Mouse (Mus musculus) forebrain, embryonic 14.5 days (tissue): ENCODE measurements around the gene Acp6. TPM values are rescaled to one million over a fixed set of nuclear protein-coding genes. Genes with fewer than 3 reads are reported as not detected.
A peak's percentile ranks its signal among the peaks of the same experiment; 100 is the strongest.

ENCODE experiments used
- ATAC-seq: fragments of 200-750 bp; cut with Nextera tagmentation; 2 replicates; pipeline ENCODE4 v1.8.0; 2017; ENCODE audit warnings: mild to moderate bottlenecking, moderate library complexity
- DNase-seq: peaks from one replicate; pipeline ENCODE4 v3.0.0-alpha.2; 2015; ENCODE audit warnings: low spot score
- H3K27ac ChIP-seq: fragments of 300-500 bp; sonication (generic); 2 replicates; pipeline ENCODE4 v1.5.1; 2014; ENCODE audit warnings: low read depth, mild to moderate bottlenecking, control low read depth, low read length, moderate library complexity
- H3K27me3 ChIP-seq: fragments of 300-500 bp; sonication (generic); replicated peaks from 2 replicates; pipeline ENCODE4 v1.6.1; 2014; ENCODE audit warnings: low read length, control low read depth, mixed read lengths; ENCODE audit not compliant: control insufficient read depth, insufficient read depth
- H3K36me3 ChIP-seq: fragments of 300-500 bp; sonication (generic); 2 replicates; pipeline ENCODE4 v1.6.1; 2014; ENCODE audit warnings: low read length, control low read depth; ENCODE audit not compliant: control insufficient read depth, insufficient read depth
- H3K4me1 ChIP-seq: fragments of 300-500 bp; sonication (generic); 2 replicates; pipeline ENCODE4 v1.6.1; 2014; ENCODE audit warnings: antibody characterized with exemption, low read length, control low read depth; ENCODE audit not compliant: control insufficient read depth, insufficient read depth
- H3K4me2 ChIP-seq: fragments of 300-500 bp; sonication (generic); 2 replicates; pipeline ENCODE4 v1.6.1; 2014; ENCODE audit warnings: mild to moderate bottlenecking, control low read depth, low read length
- H3K4me3 ChIP-seq: fragments of 300-500 bp; sonication (generic); 2 replicates; pipeline ENCODE4 v1.5.1; 2014; ENCODE audit warnings: low read depth, low read length, control low read depth
- H3K9ac ChIP-seq: fragments of 300-500 bp; sonication (generic); 2 replicates; pipeline ENCODE4 v1.6.1; 2014; ENCODE audit warnings: mild to moderate bottlenecking, low read length, control low read depth, moderate library complexity
- H3K9me3 ChIP-seq: fragments of 300-500 bp; sonication (generic); replicated peaks from 2 replicates; pipeline ENCODE4 v1.6.1; 2016; ENCODE audit warnings: low read length, control low read depth, mixed read lengths; ENCODE audit not compliant: control insufficient read depth
- WGBS: fragments of 180-500 bp; shearing (Covaris S2); extraction: QIAGEN DNeasy Blood & Tissue Kit; methylation state at CpG from one replicate; pipeline ENCODE4 v1.1.7; 2014; 5-methylcytosine and 5-hydroxymethylcytosine counted together
- polyA plus RNA-seq: library from polyadenylated mRNA; unstranded; fragments of >200 nt; fragmentation: Nextera tagmentation; extraction: Ambion mirVana; gene quantifications from 2 replicates; pipeline ENCODE4 v1.2.1, GENCODE M21; 2014

The Acp6 gene
- polyA plus RNA-seq, 1 experiment from 2014 or later, result 15.6 TPM

DNA sequence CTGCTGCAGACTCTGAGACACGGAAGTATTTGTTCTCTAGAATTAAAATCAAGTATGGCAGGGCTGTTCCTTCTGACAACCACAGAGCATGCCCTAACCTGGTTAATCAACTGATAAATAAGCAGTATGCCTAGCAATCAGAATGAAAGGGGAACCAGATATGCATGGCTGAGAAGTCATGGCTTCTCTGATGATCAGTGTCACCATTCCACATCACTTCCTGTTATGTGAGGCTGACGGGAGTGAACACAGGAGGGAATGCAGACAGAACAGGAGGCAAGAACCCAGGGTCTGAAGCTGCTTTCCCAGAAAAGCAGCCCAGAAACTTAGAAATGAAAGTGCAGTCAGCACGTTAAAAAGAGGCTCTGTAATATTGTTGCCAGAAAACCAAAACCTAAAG lies 47.9 kb downstream of the Acp6 start:
- DNase-seq, result no peak
- no peak for ATAC-seq

DNA sequence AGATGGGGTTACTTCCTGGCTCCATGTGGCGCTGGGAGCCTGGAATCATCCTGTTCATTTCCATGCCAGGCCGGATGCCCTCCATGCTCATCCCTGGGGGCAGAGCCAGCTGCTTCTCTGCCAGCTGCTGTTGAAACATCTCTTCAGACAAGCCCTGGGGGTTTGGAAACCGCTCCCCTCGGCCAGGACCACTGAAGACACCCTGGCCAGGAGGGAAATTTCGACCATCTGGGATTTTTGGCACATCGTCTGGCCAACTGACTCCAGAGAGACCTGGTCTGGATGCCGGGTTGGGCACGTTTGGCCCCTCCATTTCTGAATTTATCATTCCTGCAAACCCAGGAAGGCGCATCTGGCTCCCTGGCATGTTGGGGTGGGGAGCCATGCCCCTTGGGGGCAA lies 50.8 kb downstream of the Acp6 start:
- no peak overlapping the region for H3K9ac ChIP-seq

More for the DNA sequence above, 47.9 kb downstream of the Acp6 start:
- H3K4me1 ChIP-seq, result no peaks in the 10 kb centered on the region
- H3K9me3 ChIP-seq, result no peaks in the 10 kb centered on the region
- H3K36me3 ChIP-seq, result peaks cover 95% of the 10 kb centered on the region
- H3K4me3 ChIP-seq, result no peak overlapping the region
- H3K4me2 ChIP-seq, result no peak overlapping the region
- no peak overlapping the region for H3K9ac ChIP-seq
- 83% methylated on average over 3 of the region's 3 CpGs for WGBS
- H3K27ac ChIP-seq, result no peak overlapping the region
- H3K27me3 ChIP-seq, result no peaks in the 10 kb centered on the region

DNA sequence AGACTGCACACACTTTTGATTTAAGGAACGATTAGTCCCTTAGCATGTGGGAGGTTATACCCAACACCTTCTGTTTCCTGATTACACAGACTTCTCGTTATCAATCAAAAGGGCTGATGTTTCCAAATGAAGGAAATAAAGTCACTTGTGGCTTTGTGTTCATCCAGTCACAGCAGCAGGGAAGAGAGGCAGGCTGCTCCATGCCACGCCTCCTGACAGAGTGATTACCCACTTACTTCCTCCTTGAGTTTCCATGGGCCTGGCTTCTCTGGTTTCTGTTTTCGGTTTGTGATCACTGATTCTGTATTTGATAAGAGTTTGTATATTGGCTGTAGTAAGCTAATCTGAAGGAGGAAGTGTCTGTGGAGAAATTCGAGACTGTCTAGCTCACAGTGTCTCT lies 52.6 kb downstream of the Acp6 start:
- DNase-seq, result no peak
- no peaks in the 10 kb centered on the region for H3K9me3 ChIP-seq
- 85% methylated on average over 5 of the region's 5 CpGs for WGBS
- peaks cover 100% of the 10 kb centered on the region for H3K36me3 ChIP-seq
- no peak overlapping the region for H3K27ac ChIP-seq
- no peak overlapping the region for H3K4me3 ChIP-seq
- no peak overlapping the region for H3K9ac ChIP-seq
- H3K4me1 ChIP-seq, result no peaks in the 10 kb centered on the region
- ATAC-seq, result no peak
- H3K27me3 ChIP-seq, result no peaks in the 10 kb centered on the region
- H3K4me2 ChIP-seq, result no peak overlapping the region

More for the DNA sequence above, 50.8 kb downstream of the Acp6 start:
- Histone ChIP-seq H3K27ac (no peak overlapping the region), H3K4me1 (no peaks in the 10 kb centered on the region), H3K4me2 (no peak overlapping the region), H3K9me3 (no peaks in the 10 kb centered on the region), H3K27me3 (no peaks in the 10 kb centered on the region), H3K4me3 (no peak overlapping the region), H3K36me3 (peaks cover 100% of the 10 kb centered on the region)
- no peak for ATAC-seq
- DNase-seq, result no peak
- 89% methylated on average over 9 of the region's 9 CpGs for WGBS

DNA sequence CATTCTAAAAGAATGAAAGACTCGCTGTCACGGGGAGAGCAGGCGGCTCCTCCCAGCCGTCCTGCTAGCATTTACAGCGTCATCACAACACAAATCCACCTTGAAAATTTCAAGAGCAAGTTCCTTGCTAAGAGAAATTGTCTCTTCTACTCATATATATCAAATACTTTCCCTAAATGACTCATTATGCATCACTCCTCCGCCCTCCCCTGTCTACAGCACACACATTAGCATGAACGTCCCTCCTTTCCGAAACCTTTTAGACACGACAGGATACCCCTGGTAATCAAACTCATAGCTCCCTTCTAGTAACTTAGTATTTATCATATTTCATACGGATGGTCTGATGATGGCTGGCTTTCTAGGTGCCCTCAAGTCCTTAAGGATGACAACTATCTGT lies 55.3 kb downstream of the Acp6 start:
- no peaks in the 10 kb centered on the region for H3K9me3 ChIP-seq
- H3K27ac ChIP-seq, result no peak overlapping the region
- no peak overlapping the region for H3K4me2 ChIP-seq
- no peak overlapping the region for H3K4me3 ChIP-seq
- H3K27me3 ChIP-seq, result no peaks in the 10 kb centered on the region
- H3K4me1 ChIP-seq, result no peaks in the 10 kb centered on the region
- peaks cover 92% of the 10 kb centered on the region for H3K36me3 ChIP-seq
- WGBS, result 89% methylated on average over 10 of the region's 10 CpGs
- ATAC-seq (no peak), DNase-seq (no peak)
- H3K9ac ChIP-seq, result no peak overlapping the region

DNA sequence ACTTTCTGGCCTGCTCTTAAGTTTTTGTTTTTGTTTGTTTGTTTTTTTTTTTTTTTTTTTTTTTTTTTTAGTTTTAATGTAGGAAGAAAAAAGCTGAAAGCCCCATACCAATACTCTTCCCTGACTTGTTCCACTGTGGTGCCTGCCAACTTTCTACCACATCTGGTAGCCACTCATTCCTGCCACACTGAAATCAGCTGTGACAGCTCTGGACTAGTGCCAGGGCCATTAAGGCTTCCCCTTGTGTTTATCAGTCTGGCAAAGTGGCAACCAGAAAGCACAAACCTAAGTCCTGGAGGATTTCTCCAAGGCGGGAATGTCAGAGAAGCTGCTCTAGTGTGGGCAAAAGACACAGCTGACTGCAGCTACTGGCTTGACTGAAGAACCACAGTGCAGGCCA lies 55.9 kb downstream of the Acp6 start:
- peak; percentile 76 for DNase-seq
- Histone ChIP-seq H3K4me1 (no peaks in the 10 kb centered on the region), H3K4me3 (no peak overlapping the region), H3K36me3 (peaks cover 92% of the 10 kb centered on the region), H3K27ac (0 out of 2 replicates have a peak overlapping the region, but pooled peaks have one; percentile 21), H3K9me3 (no peaks in the 10 kb centered on the region), H3K4me2 (no peak overlapping the region), H3K9ac (no peak overlapping the region), H3K27me3 (no peaks in the 10 kb centered on the region)
- ATAC-seq, result peak; percentile 61; the same call in 1 of the 2 replicates
- 55% methylated on average over 1 of the region's 1 CpGs for WGBS

DNA sequence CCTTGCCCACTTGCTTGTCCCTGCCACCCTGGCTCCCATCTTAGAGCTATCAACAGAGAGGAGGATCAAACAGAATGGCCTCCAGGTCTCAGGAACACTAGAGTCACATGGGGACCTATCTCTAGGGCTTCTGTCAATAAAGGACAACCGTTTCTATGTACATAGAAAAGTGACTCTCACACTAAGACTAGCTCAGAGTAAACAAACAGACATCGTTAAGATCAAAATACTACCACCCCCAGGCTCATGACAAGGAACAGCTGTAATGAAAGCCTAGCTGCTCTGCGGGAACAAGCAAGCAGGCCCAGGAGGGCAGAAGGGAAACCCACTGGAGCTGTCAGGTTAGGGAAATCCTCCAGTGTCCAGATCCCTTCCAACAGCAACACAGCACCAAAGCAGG lies 56.9 kb downstream of the Acp6 start:
- Histone ChIP-seq H3K9ac (no peak overlapping the region), H3K4me1 (no peaks in the 10 kb centered on the region), H3K4me3 (no peak overlapping the region), H3K36me3 (peaks cover 92% of the 10 kb centered on the region), H3K4me2 (no peak overlapping the region), H3K27me3 (no peaks in the 10 kb centered on the region), H3K27ac (no peak overlapping the region), H3K9me3 (no peaks in the 10 kb centered on the region)
- DNase-seq (no peak), ATAC-seq (no peak)
- 61% methylated on average over 3 of the region's 3 CpGs for WGBS

DNA sequence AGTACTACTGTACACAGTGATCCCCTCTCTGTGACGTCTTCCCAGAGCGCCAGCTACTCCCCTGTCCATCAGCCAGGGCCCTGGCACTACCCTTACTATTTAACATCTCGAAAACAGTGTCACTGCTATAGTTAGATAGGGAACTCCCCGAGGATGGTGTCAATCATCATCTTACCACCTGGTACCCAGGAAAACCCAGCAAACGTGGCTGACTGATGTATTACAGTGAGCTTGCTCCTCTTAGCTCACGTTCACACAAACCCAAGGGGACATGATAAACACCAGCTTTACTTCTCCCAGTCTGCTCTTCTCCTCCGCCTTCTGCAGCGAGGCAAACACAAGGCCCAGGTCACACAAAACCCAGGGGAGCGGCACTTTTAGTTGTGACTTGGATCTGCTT lies 64.7 kb downstream of the Acp6 start:
- ATAC-seq (no peak), DNase-seq (no peak)
- Histone ChIP-seq H3K4me3 (no peak overlapping the region), H3K4me1 (peaks cover 24% of the 10 kb centered on the region), H3K9me3 (no peaks in the 10 kb centered on the region), H3K27ac (no peak overlapping the region), H3K36me3 (peaks cover 47% of the 10 kb centered on the region), H3K4me2 (no peak overlapping the region), H3K9ac (no peak overlapping the region), H3K27me3 (no peaks in the 10 kb centered on the region)
- 79% methylated on average over 9 of the region's 9 CpGs for WGBS

DNA sequence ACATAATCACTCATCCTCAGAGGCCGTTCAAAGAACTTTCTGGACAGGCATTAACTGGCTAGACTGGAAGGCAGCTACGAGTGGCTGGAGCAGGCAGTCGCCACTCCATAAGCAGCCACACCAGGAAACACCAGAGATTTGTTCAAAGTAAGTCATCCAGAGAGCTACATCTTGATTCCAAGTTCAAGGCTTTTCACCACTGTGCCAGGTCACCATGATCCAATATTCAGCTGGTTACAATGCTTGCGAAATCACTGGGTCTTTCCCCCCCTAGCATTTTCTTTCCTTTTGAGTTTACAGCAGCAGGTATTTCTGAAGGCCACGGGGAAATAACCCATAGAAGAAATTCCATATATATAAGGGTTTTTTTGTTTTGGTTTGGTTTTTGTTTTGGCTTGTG lies 66.7 kb downstream of the Acp6 start:
- Histone ChIP-seq H3K27me3 (no peaks in the 10 kb centered on the region), H3K4me2 (peak overlapping the region; percentile 74; the same call in 1 of the 2 replicates), H3K9me3 (no peaks in the 10 kb centered on the region), H3K4me1 (peaks cover 28% of the 10 kb centered on the region), H3K9ac (no peak overlapping the region), H3K4me3 (no peak overlapping the region), H3K36me3 (peaks cover 32% of the 10 kb centered on the region), H3K27ac (no peak overlapping the region)
- WGBS, result 77% methylated on average over 5 of the region's 5 CpGs
- no peak for ATAC-seq
- no peak for DNase-seq

DNA sequence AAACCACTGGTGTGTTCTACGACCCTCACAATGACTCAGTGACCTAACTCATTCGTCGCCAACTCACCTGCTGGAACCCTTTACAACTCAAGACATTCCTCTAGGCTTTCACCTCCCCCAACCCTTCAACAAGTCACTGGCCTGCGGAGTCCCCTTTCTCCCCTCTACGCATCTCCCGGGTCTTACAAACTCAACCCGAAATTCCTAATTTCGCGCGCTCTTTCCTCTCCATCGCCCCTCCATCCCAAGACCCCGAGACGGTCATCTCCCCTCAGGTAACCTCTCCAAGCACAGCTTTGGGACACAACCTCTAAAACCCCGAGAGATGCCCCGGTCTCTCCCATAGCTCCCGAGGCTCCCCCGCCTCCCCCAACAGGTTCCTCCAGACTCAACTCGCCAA lies 68.1 kb downstream of the Acp6 start:
- Histone ChIP-seq H3K4me2 (peak overlapping the region; percentile 74), H3K36me3 (peaks cover 21% of the 10 kb centered on the region), H3K27me3 (no peaks in the 10 kb centered on the region), H3K4me3 (peak overlapping the region; percentile 76), H3K4me1 (peaks cover 28% of the 10 kb centered on the region), H3K9ac (peak overlapping the region; percentile 95), H3K27ac (peak overlapping the region; percentile 90), H3K9me3 (no peaks in the 10 kb centered on the region)
- under 1% methylated on average over 18 of the region's 18 CpGs for WGBS
- ATAC-seq (peak; percentile 41; the same call in 1 of the 2 replicates), DNase-seq (no peak)
